Mouse (Mus musculus) erythroblast, embryonic 14.5 days (primary cell): ENCODE measurements around the gene Vars2.

ENCODE experiments used
- GATA1 ChIP-seq: IDR thresholded peaks from 2 replicates; pipeline ENCODE4 v1.6.1; 2012; ENCODE audit warnings: low read length, inconsistent platforms, mixed read lengths
- TAL1 ChIP-seq: IDR thresholded peaks from 3 replicates; pipeline ENCODE4 v1.6.1; 2012; ENCODE audit warnings: low read length, inconsistent platforms, mixed read lengths

- TF ChIP-seq GATA1 (no peak), TAL1 (no peak)
These were observed 31.1 kb upstream of the Vars2 start for GRCm38 (mm10) chr17:35698501-35698883.
